Comparison of ENCODE assay signal across 9 mouse cellular contexts in genomic region chr14:30008733-30009575, GRCm38 (mm10). TPM values are rescaled to one million over a fixed set of nuclear protein-coding genes. Genes with fewer than 3 reads are reported as not detected.
DNase-seq lines count a peak whose midpoint lies in the region; ATAC-seq and TF ChIP-seq lines count a peak whose summit lies in the region.
"Had no signal": no experiment of that assay in that cellular context is flagged by ENCODE, and none has a peak within 500 bp of the region (broad histone marks: within the 10 kb centered on the region; RNA-seq: fewer than 3 reads in every experiment).

Gene Il17rb, minus strand, starts transcription at chr14:30008896.
Gene Chdh, plus strand, starts transcription at chr14:30009023.

- no peaks in the 10 kb centered on the region for H3K4me1 ChIP-seq in erythroblast, embryonic 14.5 days (ENCODE audit: control insufficient read depth)
- H3K4me1 ChIP-seq in hindbrain, postnatal 0 days (ENCODE audit: insufficient read depth, low read length), result peaks cover 8% of the 10 kb centered on the region
- peaks cover 30% of the 10 kb centered on the region for H3K4me1 ChIP-seq in limb, embryonic 13.5 days
- H3K4me1 ChIP-seq in midbrain, embryonic 11.5 days (ENCODE audit: control insufficient read depth, insufficient read depth, low read length), result 0 out of 2 replicates have a peak, but pooled peaks cover 2% of the 10 kb centered on the region

- ATAC-seq in erythroblast, adult 5-6 weeks (replicated peaks; ENCODE audit: low FRiP score, poor library complexity, severe bottlenecking), result no peak
- ATAC-seq in hindbrain, postnatal 0 days, result peak; percentile 44
- peak; percentile 60 for ATAC-seq in limb, embryonic 13.5 days (ENCODE audit: low FRiP score, low read depth)
- peak; percentile 69 for ATAC-seq in midbrain, embryonic 11.5 days (ENCODE audit: low FRiP score)

- DNase-seq in cerebellum, adult 8-10 months, result peak; percentile 20
- DNase-seq in gastrocnemius, adult 18-20 months (ENCODE audit: low spot score), result peak; percentile 27
- peak; percentile 48 for DNase-seq in hindbrain, postnatal 0 days (ENCODE audit: low spot score)
- DNase-seq in midbrain, embryonic 11.5 days (ENCODE audit: low spot score, missing footprints), result peak; percentile 91
- peak; percentile 80 for DNase-seq in testis, postnatal 10 days (ENCODE audit: low spot score)

- no peaks in the 10 kb centered on the region for H3K36me3 ChIP-seq in erythroblast, embryonic 14.5 days (ENCODE audit: control insufficient read depth)
- no peaks in the 10 kb centered on the region for H3K36me3 ChIP-seq in hindbrain, postnatal 0 days (ENCODE audit: insufficient read depth, low read length)
- no peaks in the 10 kb centered on the region for H3K36me3 ChIP-seq in limb, embryonic 13.5 days
- H3K36me3 ChIP-seq in midbrain, embryonic 11.5 days (ENCODE audit: control insufficient read depth, insufficient read depth, low read length), result no peaks in the 10 kb centered on the region

- peak within 1 kb of the TSS; percentile 53 for H3K9ac ChIP-seq in hindbrain, postnatal 0 days (replicated peaks; ENCODE audit: low read length)
- peak within 1 kb of the TSS; percentile 62 for H3K9ac ChIP-seq in limb, embryonic 13.5 days
- H3K9ac ChIP-seq in midbrain, embryonic 11.5 days (ENCODE audit: low read length), result peak within 1 kb of the TSS; percentile 41

- WGBS in hindbrain, postnatal 0 days, result 10% methylated on average over 51 of the region's 54 CpGs
- WGBS in limb, embryonic 13.5 days, result 9% methylated on average over 54 of the region's 54 CpGs
- 12% methylated on average over 46 of the region's 54 CpGs for WGBS in midbrain, embryonic 11.5 days

- no peaks in the 10 kb centered on the region for H3K9me3 ChIP-seq in erythroblast, embryonic 14.5 days (ENCODE audit: control insufficient read depth, low read length)
- no peaks in the 10 kb centered on the region for H3K9me3 ChIP-seq in hindbrain, postnatal 0 days (ENCODE audit: low read length)
- no peaks in the 10 kb centered on the region for H3K9me3 ChIP-seq in limb, embryonic 13.5 days
- no peaks in the 10 kb centered on the region for H3K9me3 ChIP-seq in midbrain, embryonic 11.5 days (ENCODE audit: control insufficient read depth, low read length)

- H3K27me3 ChIP-seq in erythroblast, embryonic 14.5 days (ENCODE audit: control insufficient read depth), result peaks cover 27% of the 10 kb centered on the region
- H3K27me3 ChIP-seq in hindbrain, postnatal 0 days (ENCODE audit: insufficient read depth, low read length), result no peaks in the 10 kb centered on the region
- peaks cover 37% of the 10 kb centered on the region for H3K27me3 ChIP-seq in limb, embryonic 13.5 days
- peaks cover 8% of the 10 kb centered on the region; the same call in 1 of the 2 replicates for H3K27me3 ChIP-seq in midbrain, embryonic 11.5 days (ENCODE audit: control insufficient read depth, insufficient read depth, low read length)

- no peak for TF ChIP-seq CTCF in hindbrain, postnatal 0 days (IDR thresholded peaks at IDR 0.05; ENCODE audit: low read depth)

- H3K4me3 ChIP-seq in erythroblast, embryonic 14.5 days (replicated peaks), result peak within 1 kb of the TSS; percentile 40
- H3K4me3 ChIP-seq in hindbrain, postnatal 0 days (ENCODE audit: low read length), result peak within 1 kb of the TSS; percentile 42
- peak within 1 kb of the TSS; percentile 48 for H3K4me3 ChIP-seq in limb, embryonic 13.5 days
- peak within 1 kb of the TSS; percentile 33 for H3K4me3 ChIP-seq in midbrain, embryonic 11.5 days (ENCODE audit: low read depth, low read length)

- H3K4me2 ChIP-seq in hindbrain, postnatal 0 days (ENCODE audit: low read depth, low read length), result peak within 1 kb of the TSS; percentile 96
- H3K4me2 ChIP-seq in limb, embryonic 13.5 days (replicated peaks), result peak within 1 kb of the TSS; percentile 90
- H3K4me2 ChIP-seq in midbrain, embryonic 11.5 days, result peak within 1 kb of the TSS; percentile 76

- H3K27ac ChIP-seq in hindbrain, postnatal 0 days, result no peak within 1 kb of the TSS
- no peak within 1 kb of the TSS for H3K27ac ChIP-seq in limb, embryonic 13.5 days
- H3K27ac ChIP-seq in midbrain, embryonic 11.5 days (ENCODE audit: low read depth, low read length), result no peak within 1 kb of the TSS

RNA-seq across cellular contexts. Expression of gene Il17rb, which starts in this region (rescaled TPM):
- not detected in 2 replicates for polyA plus RNA-seq in erythroblast, embryonic 14.5 days (2012)
- total RNA-seq in erythroblast, adult 5-6 weeks (2015; ENCODE audit: low replicate concordance), result 0.38 and 1.7 TPM in 2 replicates
- total RNA-seq in erythroblast, adult 5-6 weeks (2017; ENCODE audit: low replicate concordance), result 1.1 TPM in 1 of 2 replicates, not detected in the other
- total RNA-seq in gastrocnemius, adult 18-20 months (2021), result under 1 TPM in 1 of 2 experiments, not detected in 1; 0.09 TPM
- 0.18 and 0.58 TPM in 2 replicates for total RNA-seq in hindbrain, postnatal 0 days (2014; rRNA removed)
- polyA plus RNA-seq in hindbrain, postnatal 0 days (2015; fragmentation: Nextera tagmentation; extraction: Ambion mirVana), result 0.86 and 0.94 TPM in 2 replicates
- 0.93 and 1.1 TPM in 2 replicates for polyA plus RNA-seq in limb, embryonic 13.5 days (2015; fragmentation: Nextera tagmentation; extraction: Ambion mirVana)
- 0.93 and 1.0 TPM in 2 replicates for polyA plus RNA-seq in midbrain, embryonic 11.5 days (2014; fragmentation: Nextera tagmentation; extraction: Ambion mirVana)
- total RNA-seq: gastrocnemius, postnatal 36 days had no signal

RNA-seq across cellular contexts. Expression of gene Chdh, which starts in this region (rescaled TPM):
- polyA plus RNA-seq in erythroblast, embryonic 14.5 days (2012), result not detected in 2 replicates
- total RNA-seq in erythroblast, adult 5-6 weeks (2015; ENCODE audit: low replicate concordance), result 5.4 and 6.7 TPM in 2 replicates
- 4.5 and 6.0 TPM in 2 replicates for total RNA-seq in erythroblast, adult 5-6 weeks (2017; ENCODE audit: low replicate concordance)
- total RNA-seq in gastrocnemius, adult 18-20 months (2021), result under 1 TPM; 0.36 to 0.37 TPM
- 1.3 TPM in 2 replicates for total RNA-seq in hindbrain, postnatal 0 days (2014; rRNA removed)
- 0.30 and 0.58 TPM in 2 replicates for polyA plus RNA-seq in hindbrain, postnatal 0 days (2015; fragmentation: Nextera tagmentation; extraction: Ambion mirVana)
- polyA plus RNA-seq in limb, embryonic 13.5 days (2015; fragmentation: Nextera tagmentation; extraction: Ambion mirVana), result 0.24 TPM in 2 replicates
- polyA plus RNA-seq in midbrain, embryonic 11.5 days (2014; fragmentation: Nextera tagmentation; extraction: Ambion mirVana), result 0.04 TPM in 2 replicates

Comparison
In these comparisons a context has a peak if more than half of its experiments do, and no peak if none do; other contexts are left out.
1. Peak in DNase-seq in gastrocnemius, adult 18-20 months; RNA of the genes that start here not detected or under 1 TPM.
2. DNase-seq: peak in every context shown above with its lines; median percentile 91 in midbrain, embryonic 11.5 days; 80 in testis, postnatal 10 days; 48 in hindbrain, postnatal 0 days; 27 in gastrocnemius, adult 18-20 months; 20 in cerebellum, adult 8-10 months.